23 mouse cellular contexts compared by ENCODE assay signal in genomic region chr17:85138393-85138792, GRCm38 (mm10). TPM values are rescaled to one million over a fixed set of nuclear protein-coding genes. Genes with fewer than 3 reads are reported as not detected.
DNase-seq lines count a peak whose midpoint lies in the region; ATAC-seq and TF ChIP-seq lines count a peak whose summit lies in the region.
"Had no signal": no experiment of that assay in that cellular context is flagged by ENCODE, and none has a peak within 500 bp of the region (broad histone marks: within the 10 kb centered on the region; RNA-seq: fewer than 3 reads in every experiment).

No protein-coding gene starts in this region.

- peaks cover 8% of the 10 kb centered on the region for H3K4me1 ChIP-seq in midbrain, embryonic 11.5 days (ENCODE audit: control insufficient read depth, insufficient read depth, low read length)
- peaks cover 6% of the 10 kb centered on the region; the same call in 1 of the 2 replicates for H3K4me1 ChIP-seq in midbrain, embryonic 14.5 days (ENCODE audit: control insufficient read depth, insufficient read depth, low read length)
- peaks cover 1 to 4% of the 10 kb centered on the region in 2 experiments; a peak in 3 of 4 replicates for H3K4me1 ChIP-seq in ES-E14 (ENCODE audit: control insufficient read depth in 2 of 2, insufficient read depth in 2 of 2, low read length in 2 of 2, poor library complexity in 1 of 2)
- H3K4me1 ChIP-seq: embryonic facial prominence, embryonic 13.5 days; embryonic facial prominence, embryonic 15.5 days had no signal

- H3K27me3 ChIP-seq in midbrain, embryonic 11.5 days (ENCODE audit: control insufficient read depth, insufficient read depth, low read length) = no peaks in the 10 kb centered on the region
- H3K27me3 ChIP-seq in midbrain, embryonic 14.5 days (ENCODE audit: control insufficient read depth, insufficient read depth, low read length) = no peaks in the 10 kb centered on the region
- H3K27me3 ChIP-seq: embryonic facial prominence, embryonic 13.5 days; embryonic facial prominence, embryonic 15.5 days; forebrain, embryonic 12.5 days had no signal

- in situ Hi-C loops in ES-E14 (cut with MboI; ENCODE audit: low sequenced_read_pairs in 2 of 2, unreplicated experiment in 2 of 2) = no loop called here

- no peaks in the 10 kb centered on the region for H3K36me3 ChIP-seq in midbrain, embryonic 11.5 days (ENCODE audit: control insufficient read depth, insufficient read depth, low read length)
- no peaks in the 10 kb centered on the region for H3K36me3 ChIP-seq in midbrain, embryonic 14.5 days (ENCODE audit: control insufficient read depth, insufficient read depth, low read length)
- H3K36me3 ChIP-seq in ES-E14 (ENCODE audit: control insufficient read depth, insufficient read depth, low read length, poor library complexity, severe bottlenecking) = no peaks in the 10 kb centered on the region
- H3K36me3 ChIP-seq: embryonic facial prominence, embryonic 13.5 days; embryonic facial prominence, embryonic 15.5 days; forebrain, embryonic 10.5 days; forebrain, embryonic 12.5 days had no signal

- H3K9ac ChIP-seq in midbrain, embryonic 11.5 days (ENCODE audit: low read length) = no peak overlapping the region
- no peak overlapping the region for H3K9ac ChIP-seq in midbrain, embryonic 14.5 days (replicated peaks; ENCODE audit: low read length)
- H3K9ac ChIP-seq in ES-E14 (ENCODE audit: insufficient read depth, low read depth, low read length, poor library complexity, severe bottlenecking) = no peak overlapping the region
- H3K9ac ChIP-seq: embryonic facial prominence, embryonic 13.5 days; embryonic facial prominence, embryonic 15.5 days; forebrain, embryonic 12.5 days had no signal

- H3K4me2 ChIP-seq in midbrain, embryonic 11.5 days = no peak overlapping the region
- H3K4me2 ChIP-seq in midbrain, embryonic 14.5 days (ENCODE audit: low read length) = no peak overlapping the region
- H3K4me2 ChIP-seq: embryonic facial prominence, embryonic 13.5 days; embryonic facial prominence, embryonic 15.5 days; forebrain, embryonic 12.5 days had no signal

- DNase-seq in midbrain, embryonic 11.5 days (ENCODE audit: low spot score, missing footprints) = peak; percentile 65
- no peak for DNase-seq in midbrain, embryonic 14.5 days
- no peak for DNase-seq in ES-E14 (ENCODE audit: low read depth, low spot score)
- DNase-seq in adrenal gland, postnatal 10 days = no peak
- no peak for DNase-seq in testis, postnatal 14 days (ENCODE audit: low spot score)
- DNase-seq: adrenal gland, adult 8-10 months; adrenal gland, postnatal 25 days; cerebellum, adult 11 months; cerebellum, adult 18-20 months; cerebellum, adult 8-10 months; cerebellum, adult 9-11 months; cerebellum, postnatal 14 days; cerebellum, postnatal 36 days; embryo, embryonic 11 days had no signal

- H3K4me3 ChIP-seq in midbrain, embryonic 11.5 days (ENCODE audit: low read depth, low read length) = no peak overlapping the region
- H3K4me3 ChIP-seq in midbrain, embryonic 14.5 days (replicated peaks; ENCODE audit: low read depth, low read length) = no peak overlapping the region
- no peak overlapping the region for H3K4me3 ChIP-seq in ES-E14 (ENCODE audit: insufficient read depth in 1 of 2, low read depth in 1 of 2, low read length in 2 of 2, poor library complexity in 1 of 2, severe bottlenecking in 1 of 2)
- H3K4me3 ChIP-seq: embryonic facial prominence, embryonic 13.5 days; embryonic facial prominence, embryonic 15.5 days; erythroblast, embryonic 14.5 days; forebrain, embryonic 10.5 days; forebrain, embryonic 12.5 days had no signal

- no peak for ATAC-seq in midbrain, embryonic 11.5 days (ENCODE audit: low FRiP score)
- ATAC-seq in midbrain, embryonic 14.5 days (ENCODE audit: low FRiP score, low TSS enrichment) = no peak
- ATAC-seq: activated CD4-positive, CD25-positive, alpha-beta regulatory T cell, adult 4 months; forebrain, embryonic 14.5 days; forebrain, embryonic 16.5 days; Patski had no signal

- H3K27ac ChIP-seq in midbrain, embryonic 11.5 days (ENCODE audit: low read depth, low read length) = no peak overlapping the region
- no peak overlapping the region for H3K27ac ChIP-seq in midbrain, embryonic 14.5 days (replicated peaks; ENCODE audit: low read depth, low read length)
- no peak overlapping the region for H3K27ac ChIP-seq in ES-E14 (ENCODE audit: insufficient read depth, low read depth, low read length, poor library complexity, severe bottlenecking)
- H3K27ac ChIP-seq: embryonic facial prominence, embryonic 13.5 days; embryonic facial prominence, embryonic 15.5 days; forebrain, embryonic 10.5 days; forebrain, embryonic 12.5 days had no signal

- WGBS in midbrain, embryonic 11.5 days = 89% methylated on average over 1 of the region's 1 CpGs
- 92% methylated on average over 1 of the region's 1 CpGs for WGBS in midbrain, embryonic 14.5 days

- H3K9me3 ChIP-seq in midbrain, embryonic 11.5 days (ENCODE audit: control insufficient read depth, low read length) = no peaks in the 10 kb centered on the region
- H3K9me3 ChIP-seq in midbrain, embryonic 14.5 days (ENCODE audit: control insufficient read depth, low read length) = no peaks in the 10 kb centered on the region
- no peaks in the 10 kb centered on the region for H3K9me3 ChIP-seq in ES-E14 (ENCODE audit: control insufficient read depth, insufficient read depth, low read depth, low read length)
- H3K9me3 ChIP-seq: embryonic facial prominence, embryonic 13.5 days; embryonic facial prominence, embryonic 15.5 days; forebrain, embryonic 10.5 days; forebrain, embryonic 12.5 days had no signal

TF ChIP-seq in ES-E14, 5 proteins besides CTCF, POLR2A, EP300 and RAD21:
- TF ChIP-seq MAFK (IDR thresholded peaks at IDR 0.05; ENCODE audit: insufficient read depth, low read depth, low read length) (peak; percentile 81), CHD2 (IDR thresholded peaks at IDR 0.05; ENCODE audit: low read depth, low read length) (no peak)

RNA-seq across cellular contexts. Expression of gene Camkmt, which starts 48.0 kb away (rescaled TPM):
- polyA plus RNA-seq in midbrain, embryonic 11.5 days (2014; fragmentation: Nextera tagmentation; extraction: Ambion mirVana) = 14.9 and 17.0 TPM in 2 replicates
- 19.4 and 20.8 TPM in 2 replicates for polyA plus RNA-seq in midbrain, embryonic 14.5 days (2014; fragmentation: Nextera tagmentation; extraction: Ambion mirVana)
- 7.1 and 10.2 TPM in 2 replicates for total RNA-seq in ES-E14 (2012; rRNA removed)
- 1 to 10 TPM; 5.7 to 6.8 TPM for total RNA-seq in adrenal gland, postnatal 10 days (2021)

RNA-seq across cellular contexts. Expression of gene Prepl, which starts 48.4 kb away (rescaled TPM):
- 60.0 and 61.7 TPM in 2 replicates for polyA plus RNA-seq in midbrain, embryonic 11.5 days (2014; fragmentation: Nextera tagmentation; extraction: Ambion mirVana)
- 97.7 and 129 TPM in 2 replicates for polyA plus RNA-seq in midbrain, embryonic 14.5 days (2014; fragmentation: Nextera tagmentation; extraction: Ambion mirVana)
- total RNA-seq in ES-E14 (2012; rRNA removed) = 14.3 and 16.6 TPM in 2 replicates
- 10 to 100 TPM; 30.9 to 43.6 TPM for total RNA-seq in adrenal gland, postnatal 10 days (2021)
